Mouse (Mus musculus) gastrocnemius, adult 18-20 months (tissue): Measurements from ENCODE around the gene Vwa7. TPM values are rescaled to one million over a fixed set of nuclear protein-coding genes. Genes with fewer than 3 reads are reported as not detected.
"Not testable (repeated sequence)": the region's sequence is repeated elsewhere in the genome, so short reads cannot be mapped to it uniquely, and the experiment has no call there.

Experiments used
- DNase-seq: peaks from one replicate; pipeline ENCODE4 v3.0.0; 2021; ENCODE audit warnings: low spot score
- total RNA-seq, 2 experiments: library from RNA; stranded (reverse); gene quantifications; 2 replicates each; pipeline ENCODE4 v1.2.3; 2021

Gene Vwa7
- total RNA-seq, 2 experiments from 2014 or later: 13.2 to 16.8 TPM

GRCm38 (mm10) chr17:34999871-35000716, 16.3 kb upstream of the Vwa7 start:
- not testable (repeated sequence) for DNase-seq

GRCm38 (mm10) chr17:35000717-35001451, 15.5 kb upstream of the Vwa7 start, which contains the start of gene Vars:
Vars (plus strand) TSS chr17:35000987.
- DNase-seq: peak; percentile 83

- no peak for DNase-seq
These were observed 14.8 kb upstream of the Vwa7 start for GRCm38 (mm10) chr17:35001452-35002152.

- no peak for DNase-seq
These were observed 14.1 kb upstream of the Vwa7 start for GRCm38 (mm10) chr17:35002153-35002865.

- no peak for DNase-seq
These were observed 13.1 kb upstream of the Vwa7 start for GRCm38 (mm10) chr17:35003022-35003838.

GRCm38 (mm10) chr17:35004075-35004717, 12.2 kb upstream of the Vwa7 start:
- no peak for DNase-seq

GRCm38 (mm10) chr17:35005158-35005557, 11.2 kb upstream of the Vwa7 start:
- no peak for DNase-seq

GRCm38 (mm10) chr17:35005902-35006301, 10.5 kb upstream of the Vwa7 start:
- DNase-seq: not testable (repeated sequence)

GRCm38 (mm10) chr17:35007387-35007991, 8.9 kb upstream of the Vwa7 start:
- DNase-seq: no peak

GRCm38 (mm10) chr17:35009586-35009985, 6.8 kb upstream of the Vwa7 start:
- DNase-seq: no peak

- DNase-seq: no peak
These were observed 4.9 kb upstream of the Vwa7 start for GRCm38 (mm10) chr17:35011440-35011839.

GRCm38 (mm10) chr17:35012430-35012829, 3.9 kb upstream of the Vwa7 start:
- DNase-seq: no peak

- DNase-seq: no peak
These were observed 3.2 kb upstream of the Vwa7 start for GRCm38 (mm10) chr17:35013221-35013620.

GRCm38 (mm10) chr17:35015296-35015695, 1.1 kb upstream of the Vwa7 start:
- DNase-seq: no peak

- DNase-seq: no peak
These were observed 669 bp downstream of the Vwa7 start for GRCm38 (mm10) chr17:35016791-35017705.

- no peak for DNase-seq
These were observed 1.3 kb downstream of the Vwa7 start for GRCm38 (mm10) chr17:35017706-35018030.

GRCm38 (mm10) chr17:35018171-35018570, 1.8 kb downstream of the Vwa7 start:
- DNase-seq: no peak

GRCm38 (mm10) chr17:35019894-35020293, 3.5 kb downstream of the Vwa7 start:
- DNase-seq: no peak

GRCm38 (mm10) chr17:35020551-35020950, 4.2 kb downstream of the Vwa7 start:
- DNase-seq: no peak
